Mouse (Mus musculus) WW6 (cell line): ENCODE results near the gene Frs3.
"Not testable (repeated sequence)": the region's sequence is repeated elsewhere in the genome, so short reads cannot be mapped to it uniquely, and the experiment has no call there.

ENCODE experiments used
- DNase-seq: peaks from one replicate; pipeline ENCODE4 v3.0.0-alpha.2; 2013; ENCODE audit warnings: low read depth, low spot score

Frs3 gene

GRCm38 (mm10) chr17:47688608-47689575 is at the start of gene Frs3:
Gene Frs3 (plus strand): TSS chr17:47689030.
- DNase-seq: no peak

GRCm38 (mm10) chr17:47642992-47643391 is 45.8 kb upstream of the Frs3 start:
- no peak for DNase-seq

- peak; percentile 70 for DNase-seq
Observed at GRCm38 (mm10) chr17:47646683-47647082, 42.1 kb upstream of the Frs3 start.

- DNase-seq: no peak
Observed at GRCm38 (mm10) chr17:47648966-47649365, 39.9 kb upstream of the Frs3 start.

- no peak for DNase-seq
Observed at GRCm38 (mm10) chr17:47651953-47652352, 36.9 kb upstream of the Frs3 start.

GRCm38 (mm10) chr17:47654346-47654745 is 34.5 kb upstream of the Frs3 start:
- DNase-seq: not testable (repeated sequence)

GRCm38 (mm10) chr17:47655697-47656096 is 33.1 kb upstream of the Frs3 start:
- no peak for DNase-seq

GRCm38 (mm10) chr17:47657901-47658300 is 30.9 kb upstream of the Frs3 start:
- no peak for DNase-seq

GRCm38 (mm10) chr17:47658741-47659243 is 30.0 kb upstream of the Frs3 start:
- no peak for DNase-seq

- DNase-seq: no peak
Observed at GRCm38 (mm10) chr17:47663009-47663713, 25.7 kb upstream of the Frs3 start.

- DNase-seq: no peak
Observed at GRCm38 (mm10) chr17:47664474-47664873, 24.4 kb upstream of the Frs3 start.

- DNase-seq: no peak
Observed at GRCm38 (mm10) chr17:47669166-47669565, 19.7 kb upstream of the Frs3 start.

- DNase-seq: no peak
Observed at GRCm38 (mm10) chr17:47671988-47672310, 16.9 kb upstream of the Frs3 start.

GRCm38 (mm10) chr17:47672311-47673111 is 16.3 kb upstream of the Frs3 start:
- peak; percentile 49 for DNase-seq

- DNase-seq: no peak
Observed at GRCm38 (mm10) chr17:47676581-47676980, 12.2 kb upstream of the Frs3 start.

- no peak for DNase-seq
Observed at GRCm38 (mm10) chr17:47678238-47678637, 10.6 kb upstream of the Frs3 start.

GRCm38 (mm10) chr17:47678702-47679101 is 10.1 kb upstream of the Frs3 start:
- DNase-seq: no peak

GRCm38 (mm10) chr17:47682836-47683235 is 6.0 kb upstream of the Frs3 start:
- no peak for DNase-seq

- DNase-seq: peak; percentile 94
Observed at GRCm38 (mm10) chr17:47687409-47688343, 1.2 kb upstream of the Frs3 start.

- DNase-seq: no peak
Observed at GRCm38 (mm10) chr17:47688344-47688607, 554 bp upstream of the Frs3 start, which contains the start of gene Tomm6. Gene Tomm6 (minus strand): TSS chr17:47688386.

- DNase-seq: no peak
Observed at GRCm38 (mm10) chr17:47689894-47690293, 1.1 kb downstream of the Frs3 start.
